Mouse (Mus musculus): ENCODE measurements around the gene Musk. TPM values are rescaled to one million over a fixed set of nuclear protein-coding genes. Genes with fewer than 3 reads are reported as not detected.
A peak's percentile ranks its signal among the peaks of the same experiment; 100 is the strongest.

Gene Musk
- total RNA-seq, 1 experiment from 2014 or later = not detected

DNA sequence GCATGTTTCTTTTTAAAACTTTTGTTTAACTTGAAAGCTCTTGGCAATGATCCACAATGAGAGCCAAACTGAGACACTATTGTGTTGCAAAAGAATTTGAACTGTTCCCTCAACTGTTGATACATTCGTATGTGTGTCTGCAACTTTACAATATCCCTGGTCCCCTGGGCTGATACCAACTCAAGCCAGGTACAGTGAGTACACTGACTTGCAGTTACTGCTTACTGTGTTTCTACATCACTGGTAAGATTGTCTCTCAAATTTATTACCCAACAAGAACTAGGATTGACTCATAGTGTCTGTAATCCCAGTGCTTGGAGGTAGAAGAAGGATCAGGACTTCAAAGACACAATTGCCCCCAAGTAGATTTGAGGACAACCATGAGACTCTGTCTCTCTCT lies 85.3 kb downstream of the Musk start:
- ATAC-seq (replicated peaks in 1 of 2; ENCODE audit: insufficient read depth in 1 of 2, low FRiP score in 2 of 2, low TSS enrichment in 1 of 2, low read depth in 1 of 2, poor library complexity in 2 of 2, severe bottlenecking in 2 of 2) = no peak

DNA sequence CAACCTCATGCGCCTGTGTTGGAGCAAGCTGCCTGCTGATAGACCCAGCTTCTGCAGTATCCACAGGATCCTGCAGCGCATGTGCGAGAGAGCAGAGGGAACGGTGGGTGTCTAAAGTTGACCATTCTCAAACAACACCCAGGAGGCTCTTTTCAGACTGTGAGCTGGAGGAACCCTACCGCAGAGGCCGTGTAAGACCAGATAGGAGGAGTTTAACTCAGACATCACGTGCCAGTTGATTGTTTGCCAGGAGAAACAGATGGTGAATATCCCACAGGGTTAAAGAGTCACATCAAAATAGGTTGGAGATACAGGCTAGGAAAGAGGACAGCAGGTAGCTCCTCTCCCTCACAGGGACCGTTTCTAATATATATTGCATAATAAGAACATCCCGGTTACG lies 87.8 kb downstream of the Musk start:
- ATAC-seq (replicated peaks in 1 of 2; ENCODE audit: insufficient read depth in 1 of 2, low FRiP score in 2 of 2, low TSS enrichment in 1 of 2, low read depth in 1 of 2, poor library complexity in 2 of 2, severe bottlenecking in 2 of 2) = no peak

DNA sequence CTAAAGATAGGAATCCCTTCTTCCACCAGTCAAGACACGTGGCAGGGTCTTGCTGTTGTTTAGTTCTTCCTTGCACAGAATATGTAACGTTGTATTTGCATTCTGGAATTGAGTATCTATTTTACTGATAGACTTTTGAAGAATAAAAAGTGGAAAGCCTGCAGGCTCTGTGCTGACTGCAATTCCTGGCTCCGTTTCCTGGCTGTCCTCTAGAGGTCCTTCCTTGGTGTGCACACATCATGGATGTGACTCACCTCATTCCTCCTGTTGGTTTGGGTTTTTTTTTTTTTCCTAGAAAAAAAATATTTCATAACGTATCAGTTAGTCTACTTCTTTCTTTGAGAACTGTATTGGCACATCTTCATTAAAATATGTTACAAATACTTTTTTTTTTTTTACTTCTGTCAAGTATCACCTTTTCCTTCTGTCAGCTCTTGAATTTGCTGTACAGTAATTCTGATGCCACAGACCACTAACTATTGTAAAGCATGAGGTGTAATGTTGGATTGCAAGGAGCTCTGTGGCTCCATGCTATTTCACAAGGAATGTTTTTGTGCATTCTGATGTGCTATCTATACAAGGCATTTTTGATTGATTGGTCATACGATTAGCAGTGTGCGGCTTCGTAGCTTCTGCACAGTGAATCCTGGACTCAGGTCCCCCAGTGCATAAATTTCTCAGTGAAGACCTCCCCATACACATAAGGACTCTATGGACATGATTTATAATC lies 88.5 kb downstream of the Musk start:
- ATAC-seq (replicated peaks in 1 of 2; ENCODE audit: insufficient read depth in 1 of 2, low FRiP score in 2 of 2, low TSS enrichment in 1 of 2, low read depth in 1 of 2, poor library complexity in 2 of 2, severe bottlenecking in 2 of 2) = no peak

DNA sequence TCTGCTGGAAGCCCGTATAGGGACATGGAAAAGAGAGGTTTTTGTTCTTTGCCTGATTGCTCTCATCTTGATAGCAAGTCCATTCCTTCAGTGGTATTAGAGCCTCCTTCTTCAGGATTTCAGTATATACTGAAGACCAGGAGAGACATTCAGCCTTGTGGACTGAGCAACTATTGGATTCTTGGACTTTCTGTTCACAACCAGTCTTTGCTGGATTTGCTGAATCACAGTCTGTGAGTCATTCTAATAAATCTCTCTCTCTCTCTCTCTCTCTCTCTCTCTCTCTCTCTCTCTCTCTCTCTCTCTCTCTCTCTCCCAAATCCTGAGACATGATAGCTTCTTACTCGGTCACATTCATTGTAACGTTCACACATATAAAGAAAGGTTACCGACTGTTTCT lies 93.4 kb downstream of the Musk start:
- no peak for ATAC-seq (replicated peaks in 1 of 2; ENCODE audit: insufficient read depth in 1 of 2, low FRiP score in 2 of 2, low TSS enrichment in 1 of 2, low read depth in 1 of 2, poor library complexity in 2 of 2, severe bottlenecking in 2 of 2)

DNA sequence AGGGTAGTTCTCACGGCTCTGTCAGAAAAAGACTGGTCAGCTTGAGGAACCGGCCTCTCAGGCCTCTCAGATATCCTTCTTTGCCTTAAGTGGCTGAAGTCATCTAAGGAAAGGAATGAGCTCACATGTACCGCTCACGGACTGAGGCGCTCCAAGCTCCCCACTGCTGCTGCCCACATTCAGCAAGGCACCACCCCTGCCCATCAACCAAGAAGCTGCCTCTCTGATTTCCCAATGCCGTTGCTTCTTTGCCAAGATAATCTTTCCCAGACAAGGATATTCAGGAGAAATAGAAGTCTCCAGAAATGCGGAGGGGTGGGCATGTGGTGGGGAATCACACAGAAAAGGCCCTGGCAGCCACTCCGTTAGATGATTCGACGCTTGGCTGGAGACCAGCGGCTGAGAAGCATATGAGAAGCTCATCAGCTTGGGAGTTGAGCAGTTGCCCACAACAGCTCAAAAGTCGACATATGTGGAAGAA lies 115.1 kb downstream of the Musk start:
- ATAC-seq (replicated peaks in 1 of 2; ENCODE audit: insufficient read depth in 1 of 2, low FRiP score in 2 of 2, low TSS enrichment in 1 of 2, low read depth in 1 of 2, poor library complexity in 2 of 2, severe bottlenecking in 2 of 2) = no peak

DNA sequence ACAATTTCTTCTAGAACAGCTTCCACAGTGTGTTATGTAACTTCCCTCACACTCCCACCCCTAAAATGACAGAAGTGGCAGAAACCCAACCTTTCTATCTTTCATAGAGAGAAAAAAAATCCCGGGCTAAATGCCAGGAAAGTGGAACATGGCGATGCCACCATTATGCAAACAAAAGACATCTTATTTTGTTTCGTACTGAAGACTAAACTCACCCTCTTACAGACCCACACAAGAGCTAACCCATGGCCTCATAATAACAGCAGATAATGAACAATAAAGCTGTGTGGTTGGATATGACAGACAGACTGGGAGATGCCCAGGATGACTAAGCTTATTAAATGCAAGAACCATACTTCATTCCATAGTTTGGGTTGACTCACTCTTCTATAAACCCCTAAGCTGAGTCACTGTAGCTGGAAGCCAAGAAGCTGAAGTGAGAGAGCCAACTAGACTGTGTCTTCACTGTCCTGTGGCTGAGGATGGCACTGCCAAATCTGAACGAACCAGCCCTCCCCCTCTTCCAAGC lies 116.3 kb downstream of the Musk start:
- ATAC-seq (replicated peaks in 1 of 2; ENCODE audit: insufficient read depth in 1 of 2, low FRiP score in 2 of 2, low TSS enrichment in 1 of 2, low read depth in 1 of 2, poor library complexity in 2 of 2, severe bottlenecking in 2 of 2) = 0 out of 4 replicates have a peak, but pooled peaks of 1 of the 2 experiments have one; percentile 4

DNA sequence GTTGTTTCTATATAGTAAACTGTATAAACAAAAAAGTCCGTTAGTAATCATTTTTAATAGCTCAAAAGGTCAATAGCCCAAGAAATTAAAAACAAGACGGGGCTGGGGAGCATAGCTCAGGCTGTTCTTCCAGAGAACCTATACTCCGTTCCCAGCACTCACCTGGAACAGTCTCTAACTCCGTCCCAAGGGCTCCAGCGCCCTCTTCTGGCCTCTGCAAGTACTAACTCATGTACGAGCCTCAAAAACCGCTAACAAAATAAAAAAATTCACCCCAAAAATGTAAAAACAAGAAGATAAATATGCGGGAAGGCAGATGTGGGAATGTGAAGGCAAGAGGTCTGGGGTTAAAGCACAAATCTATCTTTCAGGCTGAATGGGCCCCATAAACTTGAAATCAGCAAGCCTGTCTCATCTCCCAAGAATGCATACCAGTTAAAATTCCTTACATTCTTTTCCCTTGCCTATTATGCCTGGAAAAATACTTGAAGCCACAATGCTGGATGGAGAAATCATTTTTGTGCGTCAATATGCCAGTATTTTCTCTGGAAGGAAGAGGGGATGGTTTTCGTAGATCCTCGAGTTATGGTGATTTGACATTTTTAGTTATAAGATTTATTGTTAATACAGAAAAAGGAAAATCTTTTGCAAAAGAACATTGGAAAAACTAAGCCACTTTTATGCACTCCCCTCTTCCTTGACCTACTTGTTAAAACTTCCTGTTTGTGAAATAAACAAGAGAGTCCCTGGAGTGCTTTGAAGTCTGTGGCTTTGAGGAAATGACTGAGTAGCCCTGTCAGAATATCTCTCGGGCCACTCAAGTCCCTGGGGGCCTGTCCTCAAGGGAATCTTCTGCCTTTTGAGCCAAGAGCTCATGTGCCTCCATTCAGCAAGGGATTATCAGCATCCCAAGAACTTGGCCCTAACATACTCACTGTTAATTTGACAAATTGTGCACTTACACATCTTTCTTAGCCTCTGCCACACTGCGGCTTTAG lies 127.7 kb downstream of the Musk start:
- ATAC-seq (replicated peaks in 1 of 2; ENCODE audit: insufficient read depth in 1 of 2, low FRiP score in 2 of 2, low TSS enrichment in 1 of 2, low read depth in 1 of 2, poor library complexity in 2 of 2, severe bottlenecking in 2 of 2) = no peak

DNA sequence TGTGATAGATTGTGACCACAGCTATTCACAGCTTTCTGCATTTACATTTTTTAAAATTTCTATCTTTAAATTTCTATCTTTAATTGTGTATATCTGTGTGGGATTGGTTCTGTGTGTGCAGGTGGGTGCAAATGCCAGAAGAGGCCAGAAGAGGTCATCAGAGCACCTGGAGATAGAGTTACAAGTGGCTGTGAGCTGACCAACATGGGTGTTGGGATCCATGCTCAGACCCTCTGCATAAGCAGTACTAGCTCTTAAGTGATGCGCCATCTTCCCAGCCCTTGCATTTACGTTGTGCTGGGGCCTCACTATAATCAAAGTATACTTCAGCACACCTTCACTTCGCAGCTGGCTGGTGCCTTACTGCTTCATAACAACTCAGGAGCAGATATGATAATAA lies 129.8 kb downstream of the Musk start:
- ATAC-seq (replicated peaks in 1 of 2; ENCODE audit: insufficient read depth in 1 of 2, low FRiP score in 2 of 2, low TSS enrichment in 1 of 2, low read depth in 1 of 2, poor library complexity in 2 of 2, severe bottlenecking in 2 of 2) = no peak

DNA sequence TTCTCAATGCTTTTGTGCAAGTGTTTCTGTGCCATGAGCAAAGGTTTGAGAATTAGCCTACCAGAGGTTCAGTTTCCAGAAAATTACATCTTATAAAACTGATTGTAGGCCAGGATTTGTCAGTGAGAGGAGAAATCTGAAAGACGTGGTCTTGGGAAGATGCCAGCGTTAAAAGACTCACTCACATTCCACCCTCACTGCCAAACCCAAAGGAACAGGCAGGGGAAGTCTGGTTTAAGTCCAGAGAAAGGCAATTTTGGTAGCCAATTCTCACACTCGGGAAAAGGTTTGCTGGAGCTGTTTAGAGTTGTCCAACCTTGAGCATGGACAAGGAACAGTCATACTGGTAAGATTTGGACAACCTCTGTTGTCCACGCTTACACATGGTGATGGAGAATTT lies 131.6 kb downstream of the Musk start:
- no peak for ATAC-seq (replicated peaks in 1 of 2; ENCODE audit: insufficient read depth in 1 of 2, low FRiP score in 2 of 2, low TSS enrichment in 1 of 2, low read depth in 1 of 2, poor library complexity in 2 of 2, severe bottlenecking in 2 of 2)

DNA sequence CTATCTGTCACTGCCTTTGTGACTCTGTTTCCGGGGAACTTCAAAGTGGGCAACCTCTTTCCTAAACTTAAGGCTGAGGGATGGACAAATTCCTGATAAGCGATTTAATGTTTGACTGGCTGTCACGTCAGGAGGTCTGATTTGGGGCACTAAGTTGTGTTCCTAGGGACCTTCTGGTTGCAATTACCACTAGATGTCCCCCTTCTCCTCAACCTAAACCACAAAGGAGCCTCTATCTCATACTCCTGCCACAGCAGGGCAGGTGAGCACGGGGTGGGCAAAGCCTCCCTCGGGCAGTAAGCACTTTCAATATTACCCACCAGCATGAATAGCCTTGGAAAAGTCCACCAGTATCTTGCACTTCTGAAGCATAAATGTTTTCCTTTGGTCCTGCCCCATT lies 133.5 kb downstream of the Musk start:
- ATAC-seq (replicated peaks in 1 of 2; ENCODE audit: insufficient read depth in 1 of 2, low FRiP score in 2 of 2, low TSS enrichment in 1 of 2, low read depth in 1 of 2, poor library complexity in 2 of 2, severe bottlenecking in 2 of 2) = no peak; a peak in 1 of 4 replicates

DNA sequence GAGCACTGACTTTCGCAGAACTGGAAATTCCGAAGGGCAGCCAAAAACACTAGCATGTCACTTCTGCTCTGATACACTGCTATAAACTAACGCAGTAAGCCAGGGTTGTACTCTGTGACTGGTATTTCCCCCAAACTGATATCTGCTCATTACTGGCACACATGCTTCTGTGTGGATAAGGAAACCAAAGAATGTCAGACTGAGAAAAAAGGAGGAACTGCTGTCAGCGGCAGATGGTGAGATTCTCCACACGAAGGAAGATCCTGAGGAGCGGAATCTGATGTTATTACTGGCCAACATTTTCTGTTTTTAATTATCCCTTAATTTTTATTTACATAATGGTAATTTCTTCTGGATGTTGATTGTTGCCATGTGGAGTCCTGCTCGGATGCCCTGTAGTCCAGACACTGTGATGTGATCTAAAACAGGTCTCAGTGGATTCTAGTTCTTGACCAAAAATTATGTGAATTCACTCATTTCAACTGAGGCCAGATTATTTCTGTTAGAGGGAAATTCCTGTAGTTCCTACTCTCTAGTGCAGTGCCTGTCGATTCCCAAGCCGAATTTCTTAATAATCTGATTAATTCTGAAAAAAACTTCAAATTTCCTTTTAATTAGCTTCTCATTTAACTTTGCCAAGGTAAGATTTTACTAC lies 137.6 kb downstream of the Musk start:
- ATAC-seq (replicated peaks in 1 of 2; ENCODE audit: insufficient read depth in 1 of 2, low FRiP score in 2 of 2, low TSS enrichment in 1 of 2, low read depth in 1 of 2, poor library complexity in 2 of 2, severe bottlenecking in 2 of 2) = peak; percentile 62 to 80

Other genes with a start within 250 kb of the Musk start
- 0.10 and 0.19 TPM in 2 replicates for gene Svep1, start 79.1 kb upstream of the Musk start, total RNA-seq (2017)